Mouse (Mus musculus) small intestine, adult 2 months (tissue): ENCODE results near the gene Kyat3. TPM values are rescaled to one million over a fixed set of nuclear protein-coding genes. Genes with fewer than 3 reads are reported as not detected.
"Not testable (repeated sequence)": the region's sequence is repeated elsewhere in the genome, so short reads cannot be mapped to it uniquely, and the experiment has no call there.

Experiments used
- H3K27ac ChIP-seq: fragments of 200-500 bp; 2 replicates; pipeline ENCODE4 v1.5.1; 2012; ENCODE audit warnings: low read depth, low read length, control low read depth, inconsistent platforms; ENCODE audit not compliant: insufficient read depth
- H3K27me3 ChIP-seq: fragments of 200-500 bp; 2 replicates; pipeline ENCODE4 v1.6.1; 2012; ENCODE audit warnings: mild to moderate bottlenecking, moderate library complexity, low read length, inconsistent platforms; ENCODE audit not compliant: control insufficient read depth, insufficient read depth
- H3K36me3 ChIP-seq: fragments of 200-500 bp; 2 replicates; pipeline ENCODE4 v1.6.1; 2012; ENCODE audit warnings: mild to moderate bottlenecking, low read length, control low read depth, inconsistent platforms; ENCODE audit not compliant: control insufficient read depth, insufficient read depth
- H3K4me1 ChIP-seq: fragments of 200-500 bp; 2 replicates; pipeline ENCODE4 v1.6.1; 2012; ENCODE audit warnings: low read length, inconsistent platforms, mixed read lengths; ENCODE audit not compliant: control insufficient read depth, insufficient read depth, insufficient read length
- H3K4me3 ChIP-seq: fragments of 200-500 bp; 2 replicates; pipeline ENCODE4 v1.5.1; 2012; ENCODE audit warnings: low read depth, mild to moderate bottlenecking, control low read depth, inconsistent platforms, low read length, moderate library complexity
- CTCF ChIP-seq: fragments of 200-500 bp; IDR thresholded peaks from 2 replicates; pipeline ENCODE4 v1.5.1; 2012; ENCODE audit warnings: low read depth, mild to moderate bottlenecking, control low read depth, inconsistent platforms, low read length, moderate library complexity, mixed read lengths; ENCODE audit not compliant: insufficient replicate concordance, insufficient read length; ENCODE audit errors: extremely low read depth
- POLR2A ChIP-seq: fragments of 200-500 bp; IDR thresholded peaks from 2 replicates; pipeline ENCODE4 v1.6.1; 2012; ENCODE audit warnings: low read depth, mild to moderate bottlenecking, control low read depth, inconsistent platforms, low read length, moderate library complexity
- WGBS: fragments of 180-500 bp; shearing (Covaris S2); methylation state at CpG from one replicate; pipeline ENCODE4 v1.1.7; 2018; 5-methylcytosine and 5-hydroxymethylcytosine counted together
- polyA plus RNA-seq: library from polyadenylated mRNA; depleted of rRNA; stranded (reverse); fragments of >200 nt; gene quantifications from 2 replicates; pipeline ENCODE4 v1.2.3, GENCODE M21; 2012

Kyat3 gene
- polyA plus RNA-seq, 1 experiment: 0.52 TPM

- TF ChIP-seq CTCF (no peak), POLR2A (no peak)
- no peaks in the 10 kb centered on the region for H3K27me3 ChIP-seq
- no peak overlapping the region for H3K27ac ChIP-seq
- H3K4me1 ChIP-seq: peaks cover under 1% of the 10 kb centered on the region; the same call in 1 of the 2 replicates
- WGBS: 87% methylated on average over 17 of the region's 17 CpGs
- H3K36me3 ChIP-seq: no peaks in the 10 kb centered on the region
- H3K4me3 ChIP-seq: no peak overlapping the region
Observed at GRCm38 (mm10) chr3:142706581-142707444, 6.0 kb downstream of the Kyat3 start.

GRCm38 (mm10) chr3:142708181-142708848, 7.5 kb downstream of the Kyat3 start:
- H3K36me3 ChIP-seq, H3K4me3 ChIP-seq, H3K27me3 ChIP-seq, H3K27ac ChIP-seq, H3K4me1 ChIP-seq: not testable (repeated sequence)
- TF ChIP-seq CTCF: 0 out of 2 replicates have a peak, but pooled peaks have one; percentile 16
- WGBS: 81% methylated on average over 13 of the region's 13 CpGs

GRCm38 (mm10) chr3:142708849-142709419, 8.1 kb downstream of the Kyat3 start:
- Histone ChIP-seq H3K4me3 (no peak overlapping the region), H3K36me3 (no peaks in the 10 kb centered on the region), H3K27ac (no peak overlapping the region), H3K27me3 (no peaks in the 10 kb centered on the region), H3K4me1 (no peaks in the 10 kb centered on the region)
- 41% methylated on average over 13 of the region's 13 CpGs for WGBS
- TF ChIP-seq POLR2A (no peak), CTCF (no peak)

- no peaks in the 10 kb centered on the region for H3K4me1 ChIP-seq
- 13% methylated on average over 10 of the region's 10 CpGs for WGBS
- no peak overlapping the region for H3K27ac ChIP-seq
- no peaks in the 10 kb centered on the region for H3K27me3 ChIP-seq
- H3K36me3 ChIP-seq: no peaks in the 10 kb centered on the region
- no peak for TF ChIP-seq POLR2A
- TF ChIP-seq CTCF: peak; percentile 66; the same call in 1 of the 2 replicates
- no peak overlapping the region for H3K4me3 ChIP-seq
Observed at GRCm38 (mm10) chr3:142710360-142711007, 9.6 kb downstream of the Kyat3 start.

- 87% methylated on average over 5 of the region's 5 CpGs for WGBS
- Histone ChIP-seq H3K27me3 (no peaks in the 10 kb centered on the region), H3K4me3 (no peak overlapping the region), H3K27ac (no peak overlapping the region), H3K4me1 (no peaks in the 10 kb centered on the region), H3K36me3 (no peaks in the 10 kb centered on the region)
- TF ChIP-seq POLR2A (no peak), CTCF (no peak)
Observed at GRCm38 (mm10) chr3:142711372-142711771, 10.5 kb downstream of the Kyat3 start.

- not testable (repeated sequence) for H3K4me3 ChIP-seq, H3K4me1 ChIP-seq, H3K27ac ChIP-seq, H3K27me3 ChIP-seq, H3K36me3 ChIP-seq
- WGBS: 94% methylated on average over 18 of the region's 18 CpGs
Observed at GRCm38 (mm10) chr3:142712401-142713040, 11.7 kb downstream of the Kyat3 start.
